Mouse (Mus musculus): ENCODE measurements around the gene 4833423E24Rik. TPM values are rescaled to one million over a fixed set of nuclear protein-coding genes. Genes with fewer than 3 reads are reported as not detected.

The 4833423E24Rik gene
- polyA plus RNA-seq (2014; fragmentation: Illumina TruSeq; extraction: RNeasy Lipid Tissue Mini Kit (QIAGEN cat#74804); ENCODE audit: low read depth, low replicate concordance), result not detected

DNA sequence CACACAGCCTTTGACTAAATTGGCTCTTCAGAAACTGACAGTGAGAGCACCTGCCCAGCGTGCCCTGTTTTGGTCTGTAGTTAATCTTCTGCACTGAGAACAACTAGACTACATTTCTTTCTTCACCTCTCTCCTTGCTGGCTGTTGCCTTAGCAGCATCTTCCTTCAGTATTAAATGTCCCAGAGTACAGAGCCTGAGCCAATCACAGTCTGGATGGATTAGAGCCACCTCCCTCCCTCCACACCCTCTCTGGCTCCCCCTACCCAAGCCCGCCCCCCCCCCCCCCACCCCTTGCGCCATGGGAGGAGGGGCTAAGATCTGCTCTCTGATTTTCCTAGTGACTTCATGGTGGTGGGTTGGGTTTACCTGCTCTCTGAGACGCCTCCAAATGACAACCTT lies at the start of gene 4833423E24Rik:
TSS of gene 4833423E24Rik (minus strand) at position 146 of the 400 bp plus-strand sequence.

DNA sequence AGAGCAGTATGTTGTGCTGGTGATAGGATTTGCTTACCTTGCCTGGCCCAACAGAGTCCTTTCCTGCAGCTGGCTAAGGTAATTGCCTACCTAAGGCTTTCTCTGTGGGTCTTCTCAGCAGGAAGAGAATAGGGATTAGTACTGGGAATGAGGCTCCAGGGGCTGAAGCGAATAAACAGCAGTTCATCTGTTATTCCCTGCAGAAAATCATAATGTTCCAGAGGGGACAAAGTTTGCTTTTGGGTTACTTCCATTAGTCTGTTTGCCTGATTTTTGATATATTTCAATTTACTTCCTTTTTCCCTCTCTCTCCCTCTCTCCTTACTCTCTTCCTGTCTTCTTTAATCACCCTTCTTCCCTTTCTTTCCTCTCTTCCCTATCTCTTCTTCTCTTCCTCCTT lies 75.3 kb downstream of the 4833423E24Rik start, which contains the start of gene Olfr995:
TSS of gene Olfr995 (minus strand) at position 101 of the 400 bp plus-strand sequence.

DNA sequence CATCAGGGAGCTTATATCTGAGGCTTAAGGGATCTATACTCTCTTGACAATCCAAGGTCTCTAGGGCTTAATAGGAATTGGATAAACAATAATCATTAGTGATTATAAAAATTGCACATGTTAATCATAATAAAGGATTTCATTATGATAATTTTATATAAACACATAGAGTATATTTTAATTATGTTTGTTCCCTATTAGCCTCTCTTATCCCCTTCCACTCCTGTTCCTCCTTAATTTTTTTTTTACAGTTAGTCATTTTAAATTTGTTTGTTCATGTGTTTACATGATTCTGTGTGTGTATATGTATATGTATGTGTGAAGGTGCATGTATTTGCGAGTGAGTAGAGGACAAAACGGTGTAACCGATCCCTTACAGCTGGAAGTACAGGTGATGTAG lies 82.5 kb downstream of the 4833423E24Rik start, which contains the start of gene Olfr994:
TSS of gene Olfr994 (minus strand) at position 101 of the 400 bp plus-strand sequence.

Other genes with a start within 250 kb of the 4833423E24Rik start
- not detected for gene Olfr987, start 179.7 kb downstream of the 4833423E24Rik start, polyA plus RNA-seq (2014; fragmentation: Illumina TruSeq; extraction: RNeasy Lipid Tissue Mini Kit (QIAGEN cat#74804); ENCODE audit: low read depth, low replicate concordance)
- not detected for gene Olfr988, start 155.8 kb downstream of the 4833423E24Rik start, polyA plus RNA-seq (2014; fragmentation: Illumina TruSeq; extraction: RNeasy Lipid Tissue Mini Kit (QIAGEN cat#74804); ENCODE audit: low read depth, low replicate concordance)
- gene Olfr992, start 109.6 kb downstream of the 4833423E24Rik start, polyA plus RNA-seq (2014; fragmentation: Illumina TruSeq; extraction: RNeasy Lipid Tissue Mini Kit (QIAGEN cat#74804); ENCODE audit: low read depth, low replicate concordance), result not detected
- not detected for gene Olfr993, start 104.1 kb downstream of the 4833423E24Rik start, polyA plus RNA-seq (2014; fragmentation: Illumina TruSeq; extraction: RNeasy Lipid Tissue Mini Kit (QIAGEN cat#74804); ENCODE audit: low read depth, low replicate concordance)
- not detected for gene Olfr994, start 82.6 kb downstream of the 4833423E24Rik start, polyA plus RNA-seq (2014; fragmentation: Illumina TruSeq; extraction: RNeasy Lipid Tissue Mini Kit (QIAGEN cat#74804); ENCODE audit: low read depth, low replicate concordance)
- not detected for gene Olfr995, start 75.4 kb downstream of the 4833423E24Rik start, polyA plus RNA-seq (2014; fragmentation: Illumina TruSeq; extraction: RNeasy Lipid Tissue Mini Kit (QIAGEN cat#74804); ENCODE audit: low read depth, low replicate concordance)
- not detected for gene Olfr996, start 60.2 kb upstream of the 4833423E24Rik start, polyA plus RNA-seq (2014; fragmentation: Illumina TruSeq; extraction: RNeasy Lipid Tissue Mini Kit (QIAGEN cat#74804); ENCODE audit: low read depth, low replicate concordance)
- gene Olfr998, start 69.9 kb upstream of the 4833423E24Rik start, polyA plus RNA-seq (2014; fragmentation: Illumina TruSeq; extraction: RNeasy Lipid Tissue Mini Kit (QIAGEN cat#74804); ENCODE audit: low read depth, low replicate concordance), result not detected
- gene Olfr1000, start 92.9 kb upstream of the 4833423E24Rik start, polyA plus RNA-seq (2014; fragmentation: Illumina TruSeq; extraction: RNeasy Lipid Tissue Mini Kit (QIAGEN cat#74804); ENCODE audit: low read depth, low replicate concordance), result not detected
- gene Olfr1002, start 131.7 kb upstream of the 4833423E24Rik start, polyA plus RNA-seq (2014; fragmentation: Illumina TruSeq; extraction: RNeasy Lipid Tissue Mini Kit (QIAGEN cat#74804); ENCODE audit: low read depth, low replicate concordance), result not detected
- gene Olfr154, start 145.4 kb upstream of the 4833423E24Rik start, polyA plus RNA-seq (2014; fragmentation: Illumina TruSeq; extraction: RNeasy Lipid Tissue Mini Kit (QIAGEN cat#74804); ENCODE audit: low read depth, low replicate concordance), result not detected
- gene Olfr1006, start 159.7 kb upstream of the 4833423E24Rik start, polyA plus RNA-seq (2014; fragmentation: Illumina TruSeq; extraction: RNeasy Lipid Tissue Mini Kit (QIAGEN cat#74804); ENCODE audit: low read depth, low replicate concordance), result not detected
- not detected for gene Olfr1008, start 170.4 kb upstream of the 4833423E24Rik start, polyA plus RNA-seq (2014; fragmentation: Illumina TruSeq; extraction: RNeasy Lipid Tissue Mini Kit (QIAGEN cat#74804); ENCODE audit: low read depth, low replicate concordance)
- not detected for gene Olfr1009, start 196.4 kb upstream of the 4833423E24Rik start, polyA plus RNA-seq (2014; fragmentation: Illumina TruSeq; extraction: RNeasy Lipid Tissue Mini Kit (QIAGEN cat#74804); ENCODE audit: low read depth, low replicate concordance)
- not detected for gene Olfr1012, start 243.7 kb upstream of the 4833423E24Rik start, polyA plus RNA-seq (2014; fragmentation: Illumina TruSeq; extraction: RNeasy Lipid Tissue Mini Kit (QIAGEN cat#74804); ENCODE audit: low read depth, low replicate concordance)
- gene Olfr1013, start 248.1 kb upstream of the 4833423E24Rik start, polyA plus RNA-seq (2014; fragmentation: Illumina TruSeq; extraction: RNeasy Lipid Tissue Mini Kit (QIAGEN cat#74804); ENCODE audit: low read depth, low replicate concordance), result not detected

Data from kidney, adult 10 weeks (tissue).